Mouse (Mus musculus): ENCODE measurements around the gene Klhl3.

- TF ChIP-seq GATA1 (IDR thresholded peaks at IDR 0.05; ENCODE audit: low read length): no peak
- no peak for TF ChIP-seq TAL1 (IDR thresholded peaks at IDR 0.05; ENCODE audit: low read length)
Measured at GRCm38 (mm10) chr13:58156031-58156430, 42.6 kb upstream of the Klhl3 start.

All from erythroblast, embryonic 14.5 days (primary cell).